Mouse (Mus musculus): ENCODE data around the gene A730046J19Rik.

Gene A730046J19Rik

DNA sequence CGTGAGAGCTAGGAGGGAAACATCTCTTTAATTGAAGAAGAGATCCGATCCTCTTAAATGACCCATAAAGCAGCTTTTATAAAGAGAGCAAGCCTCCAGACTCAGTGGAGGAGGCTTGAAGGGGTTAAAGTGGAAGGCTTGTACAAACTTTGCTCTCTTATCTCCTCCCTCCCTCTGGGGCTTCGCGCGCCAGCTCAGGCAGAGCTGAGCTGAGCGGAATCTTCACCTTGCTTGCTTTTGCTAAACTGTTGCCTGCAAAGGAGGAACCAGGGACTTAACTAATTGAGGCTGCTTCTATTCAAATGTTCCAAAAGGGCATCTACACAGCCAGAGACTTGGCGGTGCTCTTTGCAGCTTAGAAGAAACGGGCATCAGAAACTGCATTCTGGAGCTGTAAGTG is at the start of gene A730046J19Rik:
TSS of gene A730046J19Rik (plus strand) at position 173 of the 400 bp plus-strand sequence.
- no peak for DNase-seq

- DNase-seq: no peak
Observed at GRCm38 (mm10) chrX:144104619-144105416, 48.7 kb upstream of the A730046J19Rik start.

DNA sequence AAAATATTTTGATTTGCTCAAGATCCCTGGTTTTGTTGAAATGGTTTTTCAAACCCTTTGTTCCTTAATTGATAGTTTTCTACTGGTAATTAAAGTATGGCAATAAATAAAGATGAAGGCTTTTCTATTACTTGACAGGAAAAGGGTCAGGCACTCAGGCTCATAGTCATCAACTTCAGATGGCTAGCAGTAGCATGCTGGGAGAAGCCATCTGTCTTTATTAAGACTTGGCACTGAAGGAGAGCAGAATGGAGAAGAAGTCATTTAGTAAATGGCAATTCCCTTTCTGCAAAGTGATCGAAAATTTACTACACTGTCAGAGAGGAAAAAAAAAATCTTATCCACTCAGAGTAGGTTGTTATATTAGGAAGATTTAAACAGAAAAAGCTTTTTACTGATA is 17.2 kb upstream of the A730046J19Rik start:
- DNase-seq: no peak

GRCm38 (mm10) chrX:144149987-144150386 is 3.5 kb upstream of the A730046J19Rik start:
- no peak for DNase-seq

DNA sequence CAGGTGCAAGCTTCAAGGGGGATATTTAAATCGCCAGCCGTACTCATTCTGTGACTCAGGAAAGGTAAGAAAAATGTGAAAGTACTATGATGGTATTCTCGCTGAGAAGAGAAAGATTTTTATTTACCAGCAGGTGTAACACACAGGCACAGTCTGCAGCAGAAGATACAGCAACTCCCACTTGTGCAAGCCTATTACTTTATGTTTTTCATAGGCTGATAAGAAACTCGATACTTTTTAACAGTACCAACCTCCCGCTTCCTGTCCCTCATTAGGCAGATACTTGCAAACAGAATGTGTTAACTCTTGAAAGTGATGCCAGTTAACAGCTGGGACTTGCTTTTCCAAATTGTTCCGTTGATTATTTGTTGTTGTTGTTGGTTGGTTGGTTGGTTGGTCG is 616 bp downstream of the A730046J19Rik start:
- no peak for DNase-seq

GRCm38 (mm10) chrX:144162936-144163335 is 9.4 kb downstream of the A730046J19Rik start:
- DNase-seq: no peak

Measured in right cerebral cortex, postnatal 4 days (tissue).